Mouse (Mus musculus) left cerebral cortex, adult 2 months (tissue): ENCODE data around the gene Kcnj4. TPM values are rescaled to one million over a fixed set of nuclear protein-coding genes. Genes with fewer than 3 reads are reported as not detected.

Source experiments
- DNase-seq, 2 experiments: peaks; one replicate each; pipeline ENCODE4 v3.0.0; 2021 to 2022; ENCODE audit warnings: low spot score in 2 of 2, mixed read lengths in 1 of 2; ENCODE audit errors: extremely low spot score in 1 of 2
- H3K27ac ChIP-seq: fragments of 200-600 bp; 2 replicates; pipeline ENCODE4 v1.8.1; 2022
- H3K4me3 ChIP-seq: fragments of 200-600 bp; 2 replicates; pipeline ENCODE4 v1.8.1; 2022
- CTCF ChIP-seq: fragments of 200-600 bp; IDR thresholded peaks from 2 replicates; pipeline ENCODE4 v1.8.1; 2022; ENCODE audit warnings: antibody characterized with exemption, mild to moderate bottlenecking, moderate library complexity
- intact Hi-C: fragments of 180-260 bp; cut with DNase I; formaldehyde crosslinking; loops from one replicate; pipeline ENCODE4 v1.15.1; 2025
- total RNA-seq, 2 experiments: library from RNA; stranded (reverse); gene quantifications; 2 replicates each; pipeline ENCODE4 v1.2.3; 2021

Kcnj4 gene
- total RNA-seq, 2 experiments from 2014 or later, result 186 to 202 TPM

- intact Hi-C loops, result no loop called here
- no peak for TF ChIP-seq CTCF
- DNase-seq, result no peak
- Histone ChIP-seq H3K4me3 (no peak overlapping the region), H3K27ac (no peak overlapping the region)
Observed at GRCm38 (mm10) chr15:79445786-79446654, 59.0 kb downstream of the Kcnj4 start.

DNA sequence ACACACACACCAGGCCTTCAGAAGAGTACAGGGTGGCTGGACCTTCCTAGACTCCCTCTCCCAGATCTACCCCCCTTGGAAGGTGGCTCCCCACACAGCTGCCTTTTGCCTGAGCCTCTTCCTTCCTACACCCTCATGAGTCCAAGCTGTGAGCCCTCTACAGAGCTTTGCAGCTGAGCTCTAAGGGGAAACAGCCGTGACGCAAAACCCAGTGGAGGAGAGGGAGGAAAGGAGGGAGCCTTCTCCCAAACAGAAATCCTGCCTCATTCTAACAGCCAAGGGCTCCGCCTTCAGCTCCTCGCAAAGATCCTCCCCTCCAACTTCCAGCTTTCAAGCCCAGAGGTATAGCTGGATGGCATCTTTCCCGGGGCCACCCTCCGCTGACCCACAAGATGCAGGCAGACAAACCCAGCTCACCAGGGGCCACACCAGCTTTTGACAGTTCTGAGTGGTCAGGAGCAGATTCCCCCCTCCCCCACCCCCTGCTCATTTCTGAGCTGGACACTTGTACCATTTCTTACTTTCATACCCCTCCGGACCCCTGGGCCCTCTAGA, 61.1 kb downstream of the Kcnj4 start:
- intact Hi-C loops, result loop anchor here (2.0 kb wide), 1 partner anchor 61 kb away; the partner anchor contains the start of gene Kcnj4
- DNase-seq, result peak in 1 of 2 experiments; percentile 70
- H3K27ac ChIP-seq, result peak overlapping the region; percentile 57; the same call in 1 of the 2 replicates
- no peak for TF ChIP-seq CTCF
- no peak overlapping the region for H3K4me3 ChIP-seq

DNA sequence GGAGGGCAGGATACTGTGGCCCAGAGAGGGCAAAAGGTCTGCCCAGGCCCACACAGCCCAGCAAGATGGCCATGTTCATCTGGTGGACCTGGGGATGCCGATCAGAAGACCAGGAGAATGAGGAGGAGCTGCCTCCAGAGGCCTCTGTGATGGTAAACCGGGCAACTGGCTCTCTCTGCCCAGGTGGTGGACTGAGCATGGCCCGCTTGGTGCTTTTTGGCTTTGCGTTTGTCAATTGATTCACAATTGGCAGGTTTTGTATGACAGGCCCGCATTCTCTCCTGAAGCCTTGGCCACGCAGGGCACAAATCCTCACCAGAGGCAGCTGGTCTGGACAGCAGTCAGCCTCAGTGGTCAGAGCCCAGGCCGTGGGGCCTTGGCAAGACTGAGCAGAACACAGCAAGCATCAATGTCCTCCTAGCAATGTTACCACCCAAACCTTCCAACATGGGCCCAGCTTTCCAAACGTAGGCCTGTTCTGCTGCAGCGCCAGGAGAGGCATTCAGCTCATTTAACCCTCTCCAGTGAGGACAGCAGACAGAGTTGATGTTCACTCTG, 62.0 kb downstream of the Kcnj4 start:
- no peak for DNase-seq
- peak overlapping the region; percentile 97 for H3K27ac ChIP-seq

GRCm38 (mm10) chr15:79442257-79442611, 62.8 kb downstream of the Kcnj4 start:
- no peak for TF ChIP-seq CTCF
- DNase-seq, result no peak
- Histone ChIP-seq H3K27ac (peak overlapping the region; percentile 97), H3K4me3 (peak overlapping the region; percentile 56)
- intact Hi-C loops, result loop anchor here (2.0 kb wide), 1 partner anchor 63 kb away; the partner anchor contains the start of gene Kcnj4

More for the DNA sequence above, 62.0 kb downstream of the Kcnj4 start:
- intact Hi-C loops, result loop anchor here (2.0 kb wide), 1 partner anchor 62 kb away; the partner anchor contains the start of gene Kcnj4
- no peak for TF ChIP-seq CTCF
- H3K4me3 ChIP-seq, result no peak overlapping the region; the same call in 1 of the 2 replicates

DNA sequence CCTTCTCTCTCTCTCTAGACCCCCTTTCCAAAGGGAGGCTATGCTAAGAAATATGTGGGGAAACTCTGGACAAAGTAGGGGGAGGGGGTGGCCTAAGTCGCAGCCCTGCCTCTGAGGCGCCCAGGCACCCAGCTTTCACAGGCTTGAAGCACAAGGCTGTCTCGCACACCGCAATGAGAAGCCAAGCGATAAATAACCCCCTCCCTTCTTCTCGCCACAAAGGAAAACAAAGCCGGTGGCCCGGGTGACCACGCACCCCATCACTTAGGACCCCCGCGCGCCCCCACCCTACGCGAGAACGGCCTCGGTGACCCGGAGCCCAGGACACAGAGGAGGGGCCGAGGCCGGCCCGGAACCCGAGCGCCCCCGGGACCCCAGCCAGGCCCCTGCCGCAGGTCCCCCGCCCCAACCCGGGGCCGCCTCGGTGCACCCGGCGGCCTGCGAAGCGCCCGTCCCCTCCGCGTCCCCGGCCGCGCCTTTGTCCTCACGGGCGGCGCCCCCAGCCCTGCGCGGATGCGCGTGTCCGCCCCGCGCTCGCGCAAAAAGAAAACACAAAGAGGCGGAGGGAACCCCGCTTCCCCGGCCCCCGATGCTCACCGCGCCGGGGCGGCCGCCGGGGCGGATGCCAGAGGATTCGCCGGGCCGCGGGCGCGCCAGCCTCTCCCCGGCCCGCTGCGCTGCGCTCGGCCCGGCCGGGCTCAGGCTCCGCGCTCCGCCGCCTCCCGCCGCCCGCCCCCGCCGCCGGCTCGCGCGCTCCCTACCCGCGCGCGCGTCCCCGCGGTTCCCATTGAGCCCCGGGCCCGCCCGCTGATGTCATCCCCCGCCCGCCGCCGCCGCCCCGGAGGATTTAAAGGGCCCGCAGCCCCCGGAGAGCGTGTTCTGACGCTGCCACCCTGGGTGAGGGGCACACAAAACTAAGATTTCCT, 63.4 kb downstream of the Kcnj4 start:
- peak; percentile 85 to 86 for DNase-seq
- intact Hi-C loops, result loop anchor here (2.0 kb wide), 2 partner anchors 39 to 63 kb away; partner anchors contain the start of genes Kcnj4 and Tmem184b
- TF ChIP-seq CTCF, result no peak
- peak overlapping the region; percentile 82 for H3K4me3 ChIP-seq
- peak overlapping the region; percentile 97 for H3K27ac ChIP-seq

GRCm38 (mm10) chr15:79440651-79441330, 64.2 kb downstream of the Kcnj4 start:
- H3K4me3 ChIP-seq, result peak overlapping the region; percentile 82
- no peak for DNase-seq
- intact Hi-C loops, result loop anchor here (2.0 kb wide), 1 partner anchor 38 kb away; the partner anchor contains the start of gene Tmem184b
- TF ChIP-seq CTCF, result no peak
- H3K27ac ChIP-seq, result peak overlapping the region; percentile 95

DNA sequence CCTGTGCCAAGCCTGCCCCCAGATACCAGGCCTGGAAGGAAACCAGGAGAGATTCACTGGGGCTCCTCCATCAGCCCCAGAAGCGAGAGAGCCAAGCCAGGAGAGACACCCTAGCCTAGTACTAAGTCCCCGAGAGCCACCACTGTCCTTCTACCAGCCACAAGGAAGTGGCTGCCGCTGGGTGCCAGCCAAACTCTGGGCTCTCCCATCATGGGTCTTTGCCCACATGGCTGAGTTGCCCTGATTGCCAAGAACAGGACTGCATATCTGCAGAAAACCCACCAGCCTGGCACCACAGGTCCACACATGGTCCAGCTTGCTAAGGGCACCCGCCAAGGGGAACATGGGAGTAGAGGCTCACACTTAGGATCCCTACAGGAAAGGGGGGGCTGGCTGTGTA, 64.8 kb downstream of the Kcnj4 start:
- DNase-seq, result peak in 1 of 2 experiments; percentile 60
- TF ChIP-seq CTCF, result no peak
- peak overlapping the region; percentile 95 for H3K27ac ChIP-seq
- peak overlapping the region; percentile 82 for H3K4me3 ChIP-seq
- intact Hi-C loops, result loop anchor here (2.0 kb wide), 1 partner anchor 37 kb away; the partner anchor contains the start of gene Tmem184b

DNA sequence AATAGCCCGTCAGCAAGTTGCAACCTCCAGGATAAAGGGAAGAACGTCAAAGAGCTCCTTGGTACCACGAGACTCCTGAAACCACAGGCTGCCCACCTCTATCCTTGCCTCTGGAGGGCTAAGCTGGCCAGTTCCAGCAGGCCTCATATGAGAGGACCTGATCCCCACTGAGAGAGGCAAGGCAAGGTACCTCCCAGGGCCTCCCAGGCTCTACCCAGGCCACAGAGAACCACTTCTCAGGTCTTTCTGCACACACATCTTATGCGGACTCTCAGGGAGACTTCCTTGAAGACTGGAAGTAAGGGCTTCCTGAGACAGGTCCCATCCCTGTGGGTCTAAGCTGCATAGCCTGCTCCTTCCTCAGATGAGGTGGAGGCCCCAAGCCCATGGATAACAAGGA, 65.7 kb downstream of the Kcnj4 start:
- no peak for TF ChIP-seq CTCF
- no peak overlapping the region for H3K4me3 ChIP-seq
- intact Hi-C loops, result no loop called here

GRCm38 (mm10) chr15:79438816-79439215, 66.2 kb downstream of the Kcnj4 start:
- intact Hi-C loops, result no loop called here
- H3K27ac ChIP-seq, result peak overlapping the region; percentile 32
- TF ChIP-seq CTCF, result no peak

More for the DNA sequence above, 65.7 kb downstream of the Kcnj4 start:
- DNase-seq, result no peak
- no peak overlapping the region; the same call in 1 of the 2 replicates for H3K27ac ChIP-seq

GRCm38 (mm10) chr15:79438209-79438810, 66.7 kb downstream of the Kcnj4 start:
- H3K4me3 ChIP-seq, result no peak overlapping the region
- no peak for DNase-seq
- no peak overlapping the region; the same call in 1 of the 2 replicates for H3K27ac ChIP-seq
- intact Hi-C loops, result no loop called here
- TF ChIP-seq CTCF, result no peak

More at GRCm38 (mm10) chr15:79438816-79439215, 66.2 kb downstream of the Kcnj4 start:
- H3K4me3 ChIP-seq, result no peak overlapping the region
- no peak for DNase-seq
